Mouse (Mus musculus) kidney, adult 18-20 months (tissue): ENCODE measurements around the gene Lclat1.

ENCODE experiments used
- DNase-seq: peaks from one replicate; pipeline ENCODE4 v3.0.0; 2021

Lclat1 gene

GRCm38 (mm10) chr17:73091368-73091767 lies 16.4 kb upstream of the Lclat1 start:
- DNase-seq: no peak

- DNase-seq: no peak
Measured at GRCm38 (mm10) chr17:73092103-73093097, 15.4 kb upstream of the Lclat1 start.

- no peak for DNase-seq
Measured at GRCm38 (mm10) chr17:73095070-73095469, 12.7 kb upstream of the Lclat1 start.

- DNase-seq: no peak
Measured at GRCm38 (mm10) chr17:73095585-73095984, 12.2 kb upstream of the Lclat1 start.

GRCm38 (mm10) chr17:73096484-73096883 lies 11.3 kb upstream of the Lclat1 start:
- DNase-seq: peak; percentile 65

GRCm38 (mm10) chr17:73098636-73099035 lies 9.1 kb upstream of the Lclat1 start:
- no peak for DNase-seq

GRCm38 (mm10) chr17:73100396-73100795 lies 7.4 kb upstream of the Lclat1 start:
- DNase-seq: no peak

GRCm38 (mm10) chr17:73102538-73102937 lies 5.2 kb upstream of the Lclat1 start:
- DNase-seq: no peak

- DNase-seq: peak; percentile 17
Measured at GRCm38 (mm10) chr17:73108170-73108887, 544 bp downstream of the Lclat1 start.

- DNase-seq: no peak
Measured at GRCm38 (mm10) chr17:73108888-73109259, 1.1 kb downstream of the Lclat1 start.

GRCm38 (mm10) chr17:73112128-73112527 lies 4.3 kb downstream of the Lclat1 start:
- DNase-seq: no peak

- peak; percentile 34 for DNase-seq
Measured at GRCm38 (mm10) chr17:73112601-73113000, 4.8 kb downstream of the Lclat1 start.

- DNase-seq: peak; percentile 40
Measured at GRCm38 (mm10) chr17:73113230-73113629, 5.4 kb downstream of the Lclat1 start.

- DNase-seq: no peak
Measured at GRCm38 (mm10) chr17:73118134-73118533, 10.3 kb downstream of the Lclat1 start.

GRCm38 (mm10) chr17:73118702-73119101 lies 10.9 kb downstream of the Lclat1 start:
- no peak for DNase-seq

- DNase-seq: no peak
Measured at GRCm38 (mm10) chr17:73119150-73119549, 11.4 kb downstream of the Lclat1 start.

- no peak for DNase-seq
Measured at GRCm38 (mm10) chr17:73120545-73120944, 12.8 kb downstream of the Lclat1 start.

- DNase-seq: no peak
Measured at GRCm38 (mm10) chr17:73121726-73122125, 13.9 kb downstream of the Lclat1 start.

GRCm38 (mm10) chr17:73126349-73126748 lies 18.6 kb downstream of the Lclat1 start:
- no peak for DNase-seq

GRCm38 (mm10) chr17:73126903-73127302 lies 19.1 kb downstream of the Lclat1 start:
- no peak for DNase-seq

GRCm38 (mm10) chr17:73136562-73137484 lies 29.0 kb downstream of the Lclat1 start:
- no peak for DNase-seq

GRCm38 (mm10) chr17:73138217-73138616 lies 30.4 kb downstream of the Lclat1 start:
- no peak for DNase-seq

GRCm38 (mm10) chr17:73142029-73142428 lies 34.2 kb downstream of the Lclat1 start:
- no peak for DNase-seq
